Mouse (Mus musculus) left cerebral cortex, postnatal 4 days (tissue): Measurements from ENCODE around the gene Tgfbr3. TPM values are rescaled to one million over a fixed set of nuclear protein-coding genes. Genes with fewer than 3 reads are reported as not detected.

Experiments used
- DNase-seq: peaks from one replicate; pipeline ENCODE4 v3.0.0-alpha.2; 2022
- intact Hi-C: fragments of 180-260 bp; cut with DNase I; formaldehyde crosslinking; loops from one replicate; pipeline ENCODE4 v1.15.1; 2025
- total RNA-seq, 2 experiments: library from RNA; stranded (reverse); gene quantifications; 2 replicates each; pipeline ENCODE4 v1.2.3; 2021

Tgfbr3 gene
- total RNA-seq, 2 experiments from 2014 or later: 6.7 to 8.7 TPM

- no peak for DNase-seq
- intact Hi-C loops: no loop called here
Observed at GRCm38 (mm10) chr5:107156096-107156495, 133.3 kb downstream of the Tgfbr3 start.

GRCm38 (mm10) chr5:107152989-107153388 is 136.4 kb downstream of the Tgfbr3 start:
- DNase-seq: no peak
- intact Hi-C loops: no loop called here

- no peak for DNase-seq
- intact Hi-C loops: no loop called here
Observed at GRCm38 (mm10) chr5:107151320-107151719, 138.1 kb downstream of the Tgfbr3 start.

- no peak for DNase-seq
- intact Hi-C loops: no loop called here
Observed at GRCm38 (mm10) chr5:107150555-107151312, 138.7 kb downstream of the Tgfbr3 start.

GRCm38 (mm10) chr5:107147951-107148766 is 141.3 kb downstream of the Tgfbr3 start:
- peak; percentile 85 for DNase-seq
- intact Hi-C loops: loop anchor here (2.0 kb wide), 1 partner anchor 19 kb away; no protein-coding TSS in a partner anchor

GRCm38 (mm10) chr5:107147413-107147812 is 142.0 kb downstream of the Tgfbr3 start:
- DNase-seq: no peak
- intact Hi-C loops: loop anchor here (2.0 kb wide), 1 partner anchor 19 kb away; no protein-coding TSS in a partner anchor

GRCm38 (mm10) chr5:107146111-107146616 is 143.3 kb downstream of the Tgfbr3 start:
- no peak for DNase-seq
- intact Hi-C loops: loop anchor here (2.0 kb wide), 1 partner anchor 21 kb away; no protein-coding TSS in a partner anchor

- intact Hi-C loops: no loop called here
- no peak for DNase-seq
Observed at GRCm38 (mm10) chr5:107145125-107145524, 144.3 kb downstream of the Tgfbr3 start.

GRCm38 (mm10) chr5:107144263-107144843 is 145.1 kb downstream of the Tgfbr3 start:
- intact Hi-C loops: no loop called here
- peak; percentile 14 for DNase-seq

GRCm38 (mm10) chr5:107143406-107143805 is 146.0 kb downstream of the Tgfbr3 start:
- intact Hi-C loops: no loop called here

GRCm38 (mm10) chr5:107142791-107143190 is 146.6 kb downstream of the Tgfbr3 start:
- no peak for DNase-seq
- intact Hi-C loops: no loop called here

More at GRCm38 (mm10) chr5:107143406-107143805, 146.0 kb downstream of the Tgfbr3 start:
- DNase-seq: peak; percentile 46

GRCm38 (mm10) chr5:107141375-107141774 is 148.1 kb downstream of the Tgfbr3 start:
- no peak for DNase-seq
- intact Hi-C loops: no loop called here

GRCm38 (mm10) chr5:107139800-107140651 is 149.4 kb downstream of the Tgfbr3 start:
- no peak for DNase-seq
- intact Hi-C loops: no loop called here

- DNase-seq: no peak
- intact Hi-C loops: no loop called here
Observed at GRCm38 (mm10) chr5:107133336-107133735, 156.1 kb downstream of the Tgfbr3 start.

- DNase-seq: no peak
- intact Hi-C loops: no loop called here
Observed at GRCm38 (mm10) chr5:107132231-107132630, 157.2 kb downstream of the Tgfbr3 start.

- intact Hi-C loops: no loop called here
- DNase-seq: no peak
Observed at GRCm38 (mm10) chr5:107129304-107129703, 160.1 kb downstream of the Tgfbr3 start.

- intact Hi-C loops: no loop called here
- no peak for DNase-seq
Observed at GRCm38 (mm10) chr5:107126561-107126960, 162.9 kb downstream of the Tgfbr3 start.

- DNase-seq: no peak
- intact Hi-C loops: no loop called here
Observed at GRCm38 (mm10) chr5:107125131-107125530, 164.3 kb downstream of the Tgfbr3 start.

- intact Hi-C loops: no loop called here
- DNase-seq: no peak
Observed at GRCm38 (mm10) chr5:107124531-107124930, 164.9 kb downstream of the Tgfbr3 start.

- intact Hi-C loops: no loop called here
- no peak for DNase-seq
Observed at GRCm38 (mm10) chr5:107122622-107123021, 166.8 kb downstream of the Tgfbr3 start.
